Mouse (Mus musculus): ENCODE data around the gene Col7a1.

The Col7a1 gene

GRCm38 (mm10) chr9:109016973-109017604 lies 63.7 kb downstream of the Col7a1 start:
- DNase-seq (ENCODE audit: extremely low read depth, low read depth, low spot score) = no peak

DNA sequence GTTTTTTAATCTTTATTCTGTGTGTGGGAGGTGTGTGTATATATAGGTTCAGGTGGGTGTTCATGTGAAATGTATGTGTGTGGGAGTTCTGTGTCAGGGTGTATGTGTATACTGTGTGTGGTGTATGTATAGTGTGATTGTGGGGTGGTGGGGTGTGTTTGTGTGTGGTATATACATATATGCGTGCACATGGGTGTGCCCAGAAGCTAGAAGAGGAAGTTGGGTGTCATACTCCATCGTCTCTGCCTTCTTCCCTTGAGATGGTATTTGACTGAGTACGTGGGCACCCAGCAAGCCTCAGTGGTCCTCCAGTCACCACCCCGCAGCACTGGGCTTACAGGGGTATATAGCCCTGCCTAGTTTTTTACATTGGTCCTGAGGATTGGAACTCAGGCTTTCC lies 68.0 kb downstream of the Col7a1 start:
- no peak for DNase-seq (ENCODE audit: extremely low read depth, low read depth, low spot score)

DNA sequence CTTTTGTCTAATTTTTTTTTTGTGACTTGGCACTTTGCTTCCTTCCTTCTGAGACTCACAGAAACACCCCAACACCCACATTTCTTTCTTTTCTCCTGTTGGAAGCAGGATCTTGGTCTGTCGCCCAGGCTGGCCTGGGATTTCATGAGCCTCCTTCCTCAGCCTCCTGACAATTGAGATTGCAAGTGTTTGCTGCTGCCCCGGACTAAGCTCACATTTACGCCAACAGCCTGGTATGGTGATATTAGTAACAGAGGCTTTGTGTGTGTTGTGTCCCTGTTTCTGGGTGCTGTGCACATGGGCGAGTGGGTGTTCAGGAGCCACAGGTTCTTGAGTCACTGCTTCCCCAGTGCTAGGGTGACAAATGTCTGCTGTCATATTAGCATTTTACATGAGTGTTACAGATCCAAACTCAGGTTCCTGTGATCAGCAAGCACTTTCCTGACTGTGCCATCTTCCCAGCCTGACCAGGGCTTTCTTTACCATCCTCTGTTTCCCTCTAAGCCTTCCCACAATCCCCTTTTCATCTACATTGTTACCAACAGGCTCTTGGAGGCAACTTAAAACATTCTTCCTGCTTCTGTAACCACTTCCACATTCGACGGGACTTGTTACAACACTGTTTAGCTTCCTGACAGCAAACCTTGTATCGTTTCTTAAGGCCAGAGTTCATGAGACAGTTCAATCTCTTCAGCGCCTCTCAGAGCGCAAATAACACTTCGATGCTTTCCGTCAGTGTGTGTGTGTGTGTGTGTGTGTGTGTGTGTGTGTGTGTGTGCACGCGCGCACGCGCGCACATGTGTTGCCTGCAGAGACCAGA lies 69.7 kb downstream of the Col7a1 start:
- DNase-seq (ENCODE audit: extremely low read depth, low read depth, low spot score) = no peak

DNA sequence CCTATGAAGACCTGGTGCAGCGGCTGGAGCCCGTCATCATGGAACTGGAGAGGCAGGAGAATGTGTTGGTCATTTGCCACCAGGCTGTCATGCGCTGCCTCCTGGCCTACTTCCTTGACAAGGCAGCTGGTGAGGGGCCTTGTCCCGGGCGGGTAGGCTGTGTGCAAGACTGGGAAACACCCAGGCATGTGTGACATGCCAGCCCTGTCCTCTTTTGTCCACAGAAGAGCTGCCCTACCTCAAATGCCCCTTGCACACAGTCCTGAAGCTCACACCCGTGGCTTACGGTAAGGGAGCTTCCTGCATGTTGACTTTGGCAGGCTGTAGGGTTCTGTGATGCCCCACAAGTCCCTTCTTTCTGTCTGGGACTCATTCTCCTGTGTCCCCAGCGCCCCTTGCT lies 74.1 kb downstream of the Col7a1 start:
- no peak for DNase-seq (ENCODE audit: extremely low read depth, low read depth, low spot score)

DNA sequence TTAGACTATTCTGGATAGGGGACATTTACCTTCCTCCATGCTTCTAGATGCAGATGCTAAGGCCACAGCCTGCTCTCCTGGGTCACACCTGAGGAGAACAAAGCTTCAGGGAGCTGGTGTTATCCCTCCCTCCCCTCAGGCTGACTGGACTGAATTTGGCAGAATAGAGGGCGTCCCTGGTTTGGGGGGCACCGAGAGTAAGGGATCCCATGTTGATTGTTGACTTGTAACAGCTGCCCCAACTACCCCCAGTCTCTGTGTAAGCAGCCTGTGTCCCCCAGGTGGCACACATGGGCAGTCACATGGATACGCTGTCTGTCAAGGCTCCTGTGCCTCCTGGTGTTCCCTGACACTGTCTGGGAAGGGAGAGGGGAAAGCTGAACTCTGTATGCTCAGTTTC lies 75.0 kb downstream of the Col7a1 start:
- DNase-seq (ENCODE audit: extremely low read depth, low read depth, low spot score) = no peak

GRCm38 (mm10) chr9:109028919-109029318 lies 75.5 kb downstream of the Col7a1 start:
- DNase-seq (ENCODE audit: extremely low read depth, low read depth, low spot score) = no peak

GRCm38 (mm10) chr9:109030312-109030711 lies 76.9 kb downstream of the Col7a1 start:
- no peak for DNase-seq (ENCODE audit: extremely low read depth, low read depth, low spot score)

GRCm38 (mm10) chr9:109031001-109031400 lies 77.6 kb downstream of the Col7a1 start:
- DNase-seq (ENCODE audit: extremely low read depth, low read depth, low spot score) = no peak

DNA sequence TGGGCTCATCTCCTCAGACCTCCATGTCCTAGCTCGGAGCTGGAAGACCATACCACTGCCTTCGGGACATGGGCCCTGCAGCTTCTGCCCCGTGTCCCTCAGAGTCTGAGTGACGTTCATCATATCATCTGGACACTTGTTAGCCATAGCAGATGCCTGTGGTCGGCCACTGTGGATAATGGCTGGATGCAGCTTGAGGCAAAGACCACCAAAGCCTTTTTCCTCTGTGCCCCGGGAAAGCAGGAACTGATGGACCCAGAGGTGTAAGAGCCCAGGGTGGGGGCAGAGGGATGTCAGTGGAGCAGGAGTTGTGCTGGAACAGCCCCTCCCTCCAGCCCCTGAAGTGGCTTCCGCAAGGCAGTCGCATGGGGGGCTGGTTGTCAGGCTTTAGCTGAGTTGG lies 78.3 kb downstream of the Col7a1 start:
- DNase-seq (ENCODE audit: extremely low read depth, low read depth, low spot score) = no peak

DNA sequence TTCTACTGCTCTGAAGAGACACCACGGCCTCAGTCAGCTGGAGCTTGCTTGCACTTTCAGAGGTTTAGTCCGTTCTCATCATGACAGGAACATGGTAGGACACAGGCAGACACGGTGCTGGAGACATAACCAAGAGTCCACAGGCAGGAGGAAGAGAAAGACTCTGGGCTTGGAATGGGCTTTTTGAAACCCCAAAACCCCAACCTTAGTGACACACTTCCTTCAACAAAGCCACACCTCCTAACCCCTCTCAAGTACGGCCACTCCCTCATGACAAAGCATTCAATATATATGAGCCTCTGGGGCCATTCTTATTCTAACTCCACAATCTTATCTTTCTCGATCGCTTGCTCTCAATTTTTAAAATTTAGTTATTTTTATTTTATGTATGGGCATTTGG lies 79.0 kb downstream of the Col7a1 start:
- DNase-seq (ENCODE audit: extremely low read depth, low read depth, low spot score) = no peak

Measured in fat pad, adult 2 months (tissue).